Mouse (Mus musculus) midbrain, embryonic 10.5 days (tissue): Measurements from ENCODE around the gene Ap2m1. TPM values are rescaled to one million over a fixed set of nuclear protein-coding genes. Genes with fewer than 3 reads are reported as not detected.

Experiments used
- DNase-seq: peaks from one replicate; pipeline ENCODE4 v3.0.0-alpha.2; 2017; ENCODE audit warnings: low spot score
- H3K27ac ChIP-seq: fragments of 300-500 bp; sonication (generic); replicated peaks from 2 replicates; pipeline ENCODE4 v1.5.1; 2016; ENCODE audit warnings: mild to moderate bottlenecking
- H3K27me3 ChIP-seq: fragments of 300-500 bp; sonication (generic); 2 replicates; pipeline ENCODE4 v1.6.1; 2016; ENCODE audit warnings: low read depth, mild to moderate bottlenecking; ENCODE audit not compliant: poor library complexity, severe bottlenecking
- H3K36me3 ChIP-seq: fragments of 300-500 bp; sonication (generic); 2 replicates; pipeline ENCODE4 v1.6.1; 2016; ENCODE audit warnings: mild to moderate bottlenecking, moderate library complexity
- H3K4me1 ChIP-seq: fragments of 300-500 bp; sonication (generic); 2 replicates; pipeline ENCODE4 v1.6.1; 2016
- H3K4me3 ChIP-seq: fragments of 300-500 bp; sonication (generic); 2 replicates; pipeline ENCODE4 v1.5.1; 2016; ENCODE audit warnings: mild to moderate bottlenecking, moderate library complexity
- H3K9me3 ChIP-seq: fragments of 300-500 bp; sonication (generic); replicated peaks from 2 replicates; pipeline ENCODE4 v1.6.1; 2016; ENCODE audit warnings: mild to moderate bottlenecking
- WGBS: fragments of 180-500 bp; shearing (Covaris S2); methylation state at CpG from one replicate; pipeline ENCODE4 v1.1.7; 2016; 5-methylcytosine and 5-hydroxymethylcytosine counted together
- polyA plus RNA-seq: library from polyadenylated mRNA; unstranded; fragments of >200 nt; fragmentation: Nextera tagmentation; extraction: Ambion mirVana; gene quantifications from 2 replicates; pipeline ENCODE4 v1.2.1, GENCODE M21; 2016

Ap2m1 gene
- polyA plus RNA-seq, 1 experiment from 2014 or later: 711 TPM

- Histone ChIP-seq H3K36me3 (peaks cover 66% of the 10 kb centered on the region), H3K4me1 (peaks cover 29% of the 10 kb centered on the region), H3K27me3 (no peaks in the 10 kb centered on the region), H3K27ac (peak overlapping the region; percentile 93; the same call in 1 of the 2 replicates), H3K4me3 (peak overlapping the region; percentile 78), H3K9me3 (no peaks in the 10 kb centered on the region)
- no peak for DNase-seq
- 43% methylated on average over 6 of the region's 6 CpGs for WGBS
Measured at GRCm38 (mm10) chr16:20537601-20538320, 2.5 kb downstream of the Ap2m1 start.

GRCm38 (mm10) chr16:20539649-20540048 lies 4.4 kb downstream of the Ap2m1 start:
- WGBS: 84% methylated on average over 3 of the region's 3 CpGs
- no peaks in the 10 kb centered on the region for H3K27me3 ChIP-seq

GRCm38 (mm10) chr16:20540438-20540837 lies 5.2 kb downstream of the Ap2m1 start:
- WGBS: 89% methylated on average over 4 of the region's 4 CpGs
- peaks cover 76% of the 10 kb centered on the region for H3K36me3 ChIP-seq
- no peak overlapping the region for H3K4me3 ChIP-seq
- DNase-seq: no peak
- H3K27me3 ChIP-seq: no peaks in the 10 kb centered on the region
- no peaks in the 10 kb centered on the region for H3K9me3 ChIP-seq
- no peak overlapping the region for H3K27ac ChIP-seq
- H3K4me1 ChIP-seq: peaks cover 29% of the 10 kb centered on the region

More at GRCm38 (mm10) chr16:20539649-20540048, 4.4 kb downstream of the Ap2m1 start:
- DNase-seq: no peak
- H3K4me3 ChIP-seq: no peak overlapping the region
- H3K9me3 ChIP-seq: no peaks in the 10 kb centered on the region
- peaks cover 68% of the 10 kb centered on the region for H3K36me3 ChIP-seq
- peaks cover 29% of the 10 kb centered on the region for H3K4me1 ChIP-seq
- H3K27ac ChIP-seq: no peak overlapping the region

- WGBS: 90% methylated on average over 10 of the region's 10 CpGs
- Histone ChIP-seq H3K9me3 (no peaks in the 10 kb centered on the region), H3K27me3 (no peaks in the 10 kb centered on the region), H3K4me3 (no peak overlapping the region), H3K36me3 (peaks cover 62% of the 10 kb centered on the region), H3K4me1 (peaks cover 18% of the 10 kb centered on the region), H3K27ac (no peak overlapping the region)
- no peak for DNase-seq
Measured at GRCm38 (mm10) chr16:20545696-20546095, 10.4 kb downstream of the Ap2m1 start.

- H3K4me1 ChIP-seq: peaks cover 18% of the 10 kb centered on the region
- H3K27ac ChIP-seq: peak overlapping the region; percentile 77; the same call in 1 of the 2 replicates
- 60% methylated on average over 5 of the region's 5 CpGs for WGBS
- peak overlapping the region; percentile 87 for H3K4me3 ChIP-seq
- no peaks in the 10 kb centered on the region for H3K9me3 ChIP-seq
- no peaks in the 10 kb centered on the region for H3K27me3 ChIP-seq
- peaks cover 61% of the 10 kb centered on the region for H3K36me3 ChIP-seq
- no peak for DNase-seq
Measured at GRCm38 (mm10) chr16:20547423-20547822, 12.1 kb downstream of the Ap2m1 start.

- peaks cover 62% of the 10 kb centered on the region for H3K36me3 ChIP-seq
- WGBS: under 1% methylated on average over 56 of the region's 56 CpGs
- H3K27me3 ChIP-seq: no peaks in the 10 kb centered on the region
- peak within 1 kb of the TSS; percentile 87 for H3K4me3 ChIP-seq
- peaks cover 18% of the 10 kb centered on the region for H3K4me1 ChIP-seq
- H3K27ac ChIP-seq: peak within 1 kb of the TSS; percentile 77
- no peaks in the 10 kb centered on the region for H3K9me3 ChIP-seq
- peak; percentile 98 for DNase-seq
Measured at GRCm38 (mm10) chr16:20548096-20548948, 13.0 kb downstream of the Ap2m1 start, which contains the start of gene Abcf3. Gene Abcf3, plus strand, starts transcription at chr16:20548577.

- WGBS: 56% methylated on average over 9 of the region's 9 CpGs
- Histone ChIP-seq H3K27ac (peak overlapping the region; percentile 77), H3K27me3 (no peaks in the 10 kb centered on the region), H3K4me1 (peaks cover 18% of the 10 kb centered on the region), H3K36me3 (peaks cover 63% of the 10 kb centered on the region), H3K9me3 (no peaks in the 10 kb centered on the region), H3K4me3 (peak overlapping the region; percentile 87)
- no peak for DNase-seq
Measured at GRCm38 (mm10) chr16:20549161-20549560, 13.9 kb downstream of the Ap2m1 start.

GRCm38 (mm10) chr16:20551691-20552090 lies 16.4 kb downstream of the Ap2m1 start:
- H3K27ac ChIP-seq: no peak overlapping the region
- H3K9me3 ChIP-seq: no peaks in the 10 kb centered on the region
- WGBS: 95% methylated on average over 5 of the region's 5 CpGs
- peaks cover 62% of the 10 kb centered on the region for H3K36me3 ChIP-seq
- no peak overlapping the region for H3K4me3 ChIP-seq
- H3K27me3 ChIP-seq: no peaks in the 10 kb centered on the region
- no peak for DNase-seq
- peaks cover 18% of the 10 kb centered on the region for H3K4me1 ChIP-seq

- no peak overlapping the region for H3K4me3 ChIP-seq
- no peaks in the 10 kb centered on the region for H3K27me3 ChIP-seq
- peaks cover 15% of the 10 kb centered on the region for H3K4me1 ChIP-seq
- peaks cover 69% of the 10 kb centered on the region for H3K36me3 ChIP-seq
- H3K9me3 ChIP-seq: no peaks in the 10 kb centered on the region
- 83% methylated on average over 1 of the region's 1 CpGs for WGBS
- no peak for DNase-seq
- H3K27ac ChIP-seq: no peak overlapping the region
Measured at GRCm38 (mm10) chr16:20552594-20552993, 17.3 kb downstream of the Ap2m1 start.

GRCm38 (mm10) chr16:20555000-20555399 lies 19.7 kb downstream of the Ap2m1 start:
- no peak for DNase-seq
- Histone ChIP-seq H3K4me1 (no peaks in the 10 kb centered on the region), H3K36me3 (peaks cover 91% of the 10 kb centered on the region), H3K4me3 (no peak overlapping the region), H3K9me3 (no peaks in the 10 kb centered on the region), H3K27me3 (no peaks in the 10 kb centered on the region), H3K27ac (no peak overlapping the region)
- WGBS: 92% methylated on average over 6 of the region's 6 CpGs

GRCm38 (mm10) chr16:20557381-20557780 lies 22.1 kb downstream of the Ap2m1 start:
- H3K4me3 ChIP-seq: no peak overlapping the region
- H3K27me3 ChIP-seq: no peaks in the 10 kb centered on the region
- H3K27ac ChIP-seq: no peak overlapping the region
- WGBS: 83% methylated on average over 7 of the region's 7 CpGs
- H3K4me1 ChIP-seq: no peaks in the 10 kb centered on the region
- no peaks in the 10 kb centered on the region for H3K9me3 ChIP-seq
- H3K36me3 ChIP-seq: peaks cover 92% of the 10 kb centered on the region
- DNase-seq: no peak

GRCm38 (mm10) chr16:20565075-20565474 lies 29.8 kb downstream of the Ap2m1 start:
- Histone ChIP-seq H3K4me1 (no peaks in the 10 kb centered on the region), H3K27me3 (no peaks in the 10 kb centered on the region), H3K9me3 (no peaks in the 10 kb centered on the region), H3K4me3 (no peak overlapping the region), H3K27ac (no peak overlapping the region), H3K36me3 (peaks cover 33% of the 10 kb centered on the region)
- no peak for DNase-seq
- 65% methylated on average over 1 of the region's 1 CpGs for WGBS
